In genomic region chr1:87959532-87959931, GRCm38 (mm10) we compare ENCODE assay signal across 15 mouse cellular contexts.
"Had no signal": no experiment of that assay in that cellular context is flagged by ENCODE, and none has a peak within 500 bp of the region (broad histone marks: within the 10 kb centered on the region; RNA-seq: fewer than 3 reads in every experiment).

No protein-coding gene starts in this region.

- DNase-seq: kidney, adult 18-20 months; kidney, adult 9 months; kidney, postnatal 14 days; layer of hippocampus, adult 9-11 months; lung, adult 18-20 months; lung, postnatal 14 days; lung, postnatal 4 days; midbrain, embryonic 14.5 days; thymus, adult 2 months; thymus, postnatal 14 days; thymus, postnatal 4 days had no signal

- H3K4me1 ChIP-seq: lung, embryonic 15.5 days had no signal

- H3K9ac ChIP-seq: lung, embryonic 15.5 days had no signal

- H3K4me3 ChIP-seq: layer of hippocampus, adult 2 months; lung, embryonic 15.5 days had no signal

- H3K4me2 ChIP-seq: lung, embryonic 15.5 days; midbrain, embryonic 11.5 days had no signal

- H3K9me3 ChIP-seq: lung, embryonic 15.5 days had no signal

- ATAC-seq: intestine, embryonic 16.5 days had no signal

- H3K27ac ChIP-seq: layer of hippocampus, adult 2 months; lung, embryonic 15.5 days had no signal

- H3K27me3 ChIP-seq: lung, embryonic 15.5 days had no signal
